Mouse (Mus musculus) kidney, postnatal 0 days (tissue): Measurements from ENCODE around the gene Sema4c. TPM values are rescaled to one million over a fixed set of nuclear protein-coding genes. Genes with fewer than 3 reads are reported as not detected.

Experiments used
- ATAC-seq: fragments of 200-750 bp; cut with Nextera tagmentation; replicated peaks from 2 replicates; pipeline ENCODE4 v1.8.0; 2017; ENCODE audit warnings: low read depth, moderate number of reproducible peaks, moderate TSS enrichment, moderate library complexity; ENCODE audit not compliant: low FRiP score
- DNase-seq: peaks from one replicate; pipeline ENCODE4 v3.0.0-alpha.2; 2016; ENCODE audit warnings: low spot score
- H3K27ac ChIP-seq: fragments of 300-500 bp; sonication (generic); 2 replicates; pipeline ENCODE4 v1.5.1; 2014; ENCODE audit warnings: mild to moderate bottlenecking
- H3K27me3 ChIP-seq: fragments of 300-500 bp; sonication (generic); 2 replicates; pipeline ENCODE4 v1.6.1; 2014; ENCODE audit warnings: low read length, mixed read lengths; ENCODE audit not compliant: insufficient read depth
- H3K36me3 ChIP-seq: fragments of 300-500 bp; sonication (generic); 2 replicates; pipeline ENCODE4 v1.6.1; 2014; ENCODE audit warnings: low read length, mixed read lengths; ENCODE audit not compliant: insufficient read depth
- H3K4me1 ChIP-seq: fragments of 300-500 bp; sonication (generic); replicated peaks from 2 replicates; pipeline ENCODE4 v1.6.1; 2014; ENCODE audit warnings: antibody characterized with exemption, low read length, mixed read lengths; ENCODE audit not compliant: insufficient read depth
- H3K4me2 ChIP-seq: fragments of 300-500 bp; sonication (generic); 2 replicates; pipeline ENCODE4 v1.6.1; 2014; ENCODE audit warnings: mild to moderate bottlenecking, low read length, moderate library complexity, mixed read lengths
- H3K4me3 ChIP-seq: fragments of 300-500 bp; sonication (generic); replicated peaks from 2 replicates; pipeline ENCODE4 v1.5.1; 2014; ENCODE audit warnings: low read depth, low read length
- H3K9ac ChIP-seq: fragments of 300-500 bp; sonication (generic); 2 replicates; pipeline ENCODE4 v1.6.1; 2014; ENCODE audit warnings: low read depth, low read length
- H3K9me3 ChIP-seq: fragments of 300-500 bp; sonication (generic); replicated peaks from 2 replicates; pipeline ENCODE4 v1.6.1; 2016; ENCODE audit warnings: low read length, inconsistent platforms, mixed read lengths
- CTCF ChIP-seq: IDR thresholded peaks from 2 replicates; pipeline ENCODE4 v1.5.1; 2016; ENCODE audit warnings: antibody characterized with exemption, low read depth, mild to moderate bottlenecking, moderate library complexity
- WGBS: fragments of 180-500 bp; shearing (Covaris S2); extraction: QIAGEN DNeasy Blood & Tissue Kit; methylation state at CpG from one replicate; pipeline ENCODE4 v1.1.7; 2014; 5-methylcytosine and 5-hydroxymethylcytosine counted together
- polyA plus RNA-seq: library from polyadenylated mRNA; unstranded; fragments of >200 nt; fragmentation: Nextera tagmentation; extraction: Ambion mirVana; gene quantifications from 2 replicates; pipeline ENCODE4 v1.2.1, GENCODE M21; 2015

Gene Sema4c
- polyA plus RNA-seq = 13.5 and 14.7 TPM in 2 replicates

GRCm38 (mm10) chr1:36558031-36558993, at the start of gene Sema4c:
Gene Sema4c, minus strand, starts transcription at chr1:36558349.
- peaks cover 42% of the 10 kb centered on the region for H3K4me1 ChIP-seq
- H3K4me3 ChIP-seq = peak within 1 kb of the TSS; percentile 82
- WGBS = under 1% methylated on average over 69 of the region's 69 CpGs
- H3K9me3 ChIP-seq = no peaks in the 10 kb centered on the region
- H3K9ac ChIP-seq = peak within 1 kb of the TSS; percentile 96
- peak within 1 kb of the TSS; percentile 99 for H3K27ac ChIP-seq
- peak within 1 kb of the TSS; percentile 67 for H3K4me2 ChIP-seq
- DNase-seq (peak; percentile 94), ATAC-seq (peak; percentile 47)
- H3K36me3 ChIP-seq = peaks cover 7% of the 10 kb centered on the region
- H3K27me3 ChIP-seq = no peaks in the 10 kb centered on the region
- no peak for TF ChIP-seq CTCF

GRCm38 (mm10) chr1:36606951-36607350, 48.8 kb upstream of the Sema4c start:
- Histone ChIP-seq H3K27me3 (no peaks in the 10 kb centered on the region), H3K4me1 (peaks cover 6% of the 10 kb centered on the region), H3K9me3 (no peaks in the 10 kb centered on the region), H3K4me2 (no peak overlapping the region), H3K4me3 (no peak overlapping the region), H3K9ac (no peak overlapping the region), H3K36me3 (no peaks in the 10 kb centered on the region), H3K27ac (no peak overlapping the region)
- ATAC-seq (no peak), DNase-seq (no peak)
- no peak for TF ChIP-seq CTCF
- 60% methylated on average over 7 of the region's 7 CpGs for WGBS

- no peaks in the 10 kb centered on the region for H3K4me1 ChIP-seq
- WGBS = 83% methylated on average over 12 of the region's 12 CpGs
- no peak overlapping the region for H3K4me2 ChIP-seq
- no peak for TF ChIP-seq CTCF
- H3K4me3 ChIP-seq = no peak overlapping the region
- ATAC-seq (peak; percentile 57; the same call in 1 of the 2 replicates), DNase-seq (no peak)
- H3K36me3 ChIP-seq = no peaks in the 10 kb centered on the region
- no peak overlapping the region for H3K27ac ChIP-seq
- H3K9me3 ChIP-seq = no peaks in the 10 kb centered on the region
- H3K27me3 ChIP-seq = no peaks in the 10 kb centered on the region
- H3K9ac ChIP-seq = no peak overlapping the region
These were observed 46.4 kb upstream of the Sema4c start for GRCm38 (mm10) chr1:36604254-36605156.

GRCm38 (mm10) chr1:36603361-36603760, 45.2 kb upstream of the Sema4c start:
- H3K27me3 ChIP-seq = no peaks in the 10 kb centered on the region
- no peak for TF ChIP-seq CTCF
- H3K4me3 ChIP-seq = no peak overlapping the region
- ATAC-seq = no peak
- H3K4me1 ChIP-seq = no peaks in the 10 kb centered on the region
- no peak overlapping the region for H3K4me2 ChIP-seq
- H3K27ac ChIP-seq = no peak overlapping the region
- DNase-seq = no peak
- H3K9ac ChIP-seq = no peak overlapping the region
- no peaks in the 10 kb centered on the region for H3K36me3 ChIP-seq
- 59% methylated on average over 9 of the region's 9 CpGs for WGBS
- no peaks in the 10 kb centered on the region for H3K9me3 ChIP-seq

- Histone ChIP-seq H3K9ac (no peak overlapping the region), H3K4me1 (no peaks in the 10 kb centered on the region), H3K9me3 (no peaks in the 10 kb centered on the region), H3K4me3 (no peak overlapping the region), H3K27ac (no peak overlapping the region), H3K36me3 (no peaks in the 10 kb centered on the region), H3K27me3 (no peaks in the 10 kb centered on the region), H3K4me2 (no peak overlapping the region)
- ATAC-seq (no peak), DNase-seq (no peak)
- WGBS = 55% methylated on average over 4 of the region's 4 CpGs
- TF ChIP-seq CTCF = no peak
These were observed 44.1 kb upstream of the Sema4c start for GRCm38 (mm10) chr1:36602271-36602670.

- no peak for TF ChIP-seq CTCF
- Histone ChIP-seq H3K27ac (no peak overlapping the region), H3K4me2 (no peak overlapping the region), H3K27me3 (no peaks in the 10 kb centered on the region), H3K4me3 (no peak overlapping the region), H3K9ac (no peak overlapping the region), H3K36me3 (no peaks in the 10 kb centered on the region), H3K4me1 (peaks cover 4% of the 10 kb centered on the region; the same call in 1 of the 2 replicates), H3K9me3 (no peaks in the 10 kb centered on the region)
- ATAC-seq (no peak), DNase-seq (no peak)
- WGBS = 83% methylated on average over 2 of the region's 2 CpGs
These were observed 40.3 kb upstream of the Sema4c start for GRCm38 (mm10) chr1:36598411-36598810.
